Mouse (Mus musculus) CH12.LX (cell line): ENCODE data around the gene Bicd2. TPM values are rescaled to one million over a fixed set of nuclear protein-coding genes. Genes with fewer than 3 reads are reported as not detected.

Experiments
- DNase-seq: peaks from one replicate; pipeline ENCODE4 v3.0.0-alpha.2; 2013; ENCODE audit errors: extremely low read depth
- H3K27ac ChIP-seq: 2 replicates; pipeline ENCODE4 v1.5.1; 2012; ENCODE audit warnings: low read depth, mild to moderate bottlenecking, control low read depth, moderate library complexity; ENCODE audit not compliant: insufficient read depth
- H3K27me3 ChIP-seq: replicated peaks from 2 replicates; pipeline ENCODE3; 2012; ENCODE audit warnings: inconsistent platforms
- H3K36me3 ChIP-seq, 2 experiments: replicated peaks in 1 of 2; 2 replicates each; pipeline versions ENCODE3 to v1.6.1; 2012; ENCODE audit warnings: inconsistent platforms in 1 of 2, low read length in 1 of 2, mild to moderate bottlenecking in 1 of 2, mixed read lengths in 1 of 2, moderate library complexity in 1 of 2; ENCODE audit not compliant: control insufficient read depth in 1 of 2, insufficient read depth in 1 of 2
- H3K4me1 ChIP-seq, 2 experiments: 2 replicates each; pipeline ENCODE4 v1.6.1; 2012; ENCODE audit warnings: inconsistent platforms in 1 of 2, moderate library complexity in 1 of 2; ENCODE audit not compliant: insufficient read depth in 2 of 2, control insufficient read depth in 1 of 2
- H3K4me2 ChIP-seq: 2 replicates; pipeline ENCODE4 v1.6.1; 2012; ENCODE audit warnings: low read depth, mild to moderate bottlenecking, control low read depth; ENCODE audit not compliant: poor library complexity, insufficient read depth, severe bottlenecking
- H3K4me3 ChIP-seq, 3 experiments: fragments of 150-350 bp in 1 of 3; sonication (generic) in 1 of 3; replicated peaks in 1 of 3; 2 replicates each; pipeline versions ENCODE3 to v1.5.1; 2011 to 2012; ENCODE audit warnings: low read depth in 2 of 3, low read length in 2 of 3, mild to moderate bottlenecking in 2 of 3, moderate library complexity in 2 of 3, control low read depth in 1 of 3, improper control_type of control experiment in 1 of 3, inconsistent platforms in 1 of 3, mixed read lengths in 1 of 3; ENCODE audit not compliant: poor library complexity in 1 of 3
- H3K79me2 ChIP-seq: replicated peaks from 2 replicates; pipeline ENCODE4 v1.6.1; 2012; ENCODE audit warnings: mild to moderate bottlenecking, moderate library complexity; ENCODE audit not compliant: control insufficient read depth, poor library complexity, insufficient read depth, severe bottlenecking; ENCODE audit errors: extremely low read depth
- H3K9ac ChIP-seq: 2 replicates; pipeline ENCODE4 v1.6.1; 2012; ENCODE audit warnings: low read depth, mild to moderate bottlenecking, control low read depth, moderate library complexity; ENCODE audit not compliant: insufficient read depth
- H3K9me3 ChIP-seq: replicated peaks from 2 replicates; pipeline ENCODE3; 2012; ENCODE audit warnings: low read length, inconsistent platforms, mixed read lengths
- BHLHE40 ChIP-seq: IDR thresholded peaks from 2 replicates; pipeline ENCODE4 v1.6.1; 2011; ENCODE audit warnings: mild to moderate bottlenecking, low read depth, low read length, improper control_type of control experiment
- CHD2 ChIP-seq: IDR thresholded peaks from 2 replicates; pipeline ENCODE4 v1.6.1; 2011; ENCODE audit warnings: low read length, improper control_type of control experiment
- CTCF ChIP-seq, 2 experiments: IDR thresholded peaks in 1 of 2; conservative IDR thresholded peaks in 1 of 2; 2 replicates each; pipeline ENCODE4 v1.5.1; 2011 to 2012; ENCODE audit warnings: low read depth in 2 of 2, low read length in 2 of 2, improper control_type of control experiment in 1 of 2, inconsistent platforms in 1 of 2, mild to moderate bottlenecking in 1 of 2, moderate library complexity in 1 of 2
- E2F4 ChIP-seq: IDR thresholded peaks from 2 replicates; pipeline ENCODE4 v1.6.1; 2011; ENCODE audit warnings: low read depth, low read length, improper control_type of control experiment; ENCODE audit not compliant: insufficient replicate concordance
- KAT2A ChIP-seq: IDR thresholded peaks from 2 replicates; pipeline ENCODE4 v1.6.1; 2012; ENCODE audit warnings: low read length, improper control_type of control experiment, inconsistent platforms; ENCODE audit not compliant: insufficient replicate concordance
- MAFK ChIP-seq: IDR thresholded peaks from 2 replicates; pipeline ENCODE4 v1.6.1; 2011; ENCODE audit warnings: low read length, improper control_type of control experiment; ENCODE audit not compliant: insufficient replicate concordance
- MAX ChIP-seq: IDR thresholded peaks from 2 replicates; pipeline ENCODE4 v1.6.1; 2011; ENCODE audit warnings: low read length, improper control_type of control experiment
- MAZ ChIP-seq: IDR thresholded peaks from 2 replicates; pipeline ENCODE4 v1.6.1; 2012; ENCODE audit warnings: low read depth, mild to moderate bottlenecking, inconsistent platforms, low read length, improper control_type of control experiment, moderate library complexity
- MEF2A ChIP-seq: IDR thresholded peaks from 2 replicates; pipeline ENCODE4 v1.6.1; 2014; ENCODE audit warnings: low read depth, mild to moderate bottlenecking, inconsistent platforms, low read length, improper control_type of control experiment, borderline replicate concordance
- MXI1 ChIP-seq: IDR thresholded peaks from 2 replicates; pipeline ENCODE4 v1.6.1; 2011; ENCODE audit warnings: mild to moderate bottlenecking, low read depth, low read length, improper control_type of control experiment
- MYC ChIP-seq: IDR thresholded peaks from 2 replicates; pipeline ENCODE4 v1.6.1; 2011; ENCODE audit warnings: low read depth, mild to moderate bottlenecking, improper control_type of control experiment, low read length
- NELFE ChIP-seq: IDR thresholded peaks from 2 replicates; pipeline ENCODE4 v1.6.1; 2011; ENCODE audit warnings: low read depth, low read length, improper control_type of control experiment
- POLR2A ChIP-seq: IDR thresholded peaks from 2 replicates; pipeline ENCODE4 v1.6.1; 2011; ENCODE audit warnings: low read depth, mild to moderate bottlenecking, improper control_type of control experiment, low read length
- POLR2AphosphoS2 ChIP-seq: IDR thresholded peaks from 2 replicates; pipeline ENCODE4 v1.6.1; 2011; ENCODE audit warnings: low read depth, low read length, improper control_type of control experiment
- RAD21 ChIP-seq: IDR thresholded peaks from 2 replicates; pipeline ENCODE4 v1.6.1; 2011; ENCODE audit warnings: low read depth, mild to moderate bottlenecking, low read length, improper control_type of control experiment, moderate library complexity
- RCOR1 ChIP-seq: conservative IDR thresholded peaks from 2 replicates; pipeline ENCODE4 v1.6.1; 2012; ENCODE audit warnings: low read depth, mild to moderate bottlenecking, inconsistent platforms, low read length, improper control_type of control experiment
- SMC3 ChIP-seq: IDR thresholded peaks from 2 replicates; pipeline ENCODE4 v1.6.1; 2011; ENCODE audit warnings: low read depth, low read length, improper control_type of control experiment
- TBP ChIP-seq: conservative IDR thresholded peaks from 2 replicates; pipeline ENCODE4 v1.6.1; 2011; ENCODE audit warnings: low read depth, low read length, improper control_type of control experiment
- USF1 ChIP-seq: IDR thresholded peaks from 2 replicates; pipeline ENCODE4 v1.6.1; 2014; ENCODE audit warnings: low read depth, mild to moderate bottlenecking, inconsistent platforms, low read length, improper control_type of control experiment
- USF2 ChIP-seq: conservative IDR thresholded peaks from 2 replicates; pipeline ENCODE4 v1.6.1; 2011; ENCODE audit warnings: low read depth, low read length, improper control_type of control experiment
- ZC3H11A ChIP-seq: IDR thresholded peaks from 2 replicates; pipeline ENCODE4 v1.6.1; 2012; ENCODE audit warnings: low read depth, mild to moderate bottlenecking, inconsistent platforms, low read length, improper control_type of control experiment
- ZKSCAN1 ChIP-seq: IDR thresholded peaks from 2 replicates; pipeline ENCODE4 v1.6.1; 2012; ENCODE audit warnings: low read depth, inconsistent platforms, low read length, improper control_type of control experiment, borderline replicate concordance
- ZMIZ1 ChIP-seq: IDR thresholded peaks from 2 replicates; pipeline ENCODE4 v1.6.1; 2012; ENCODE audit warnings: low read depth, mild to moderate bottlenecking, inconsistent platforms, low read length, improper control_type of control experiment
- dilution Hi-C: fragments of 300-500 bp; cut with MboI; formaldehyde crosslinking; loops from 2 replicates; pipeline ENCODE4 v1.14.3; 2020; ENCODE audit warnings: low sequenced_read_pairs; ENCODE audit not compliant: extremely low pct_unique_long_range_greater_than_20kb, extremely low pct_ligation_motif_present
- in situ Hi-C: fragments of 300-500 bp; cut with MboI; formaldehyde crosslinking; loops from 3 replicates; pipeline ENCODE4 v1.14.3; 2019; ENCODE audit warnings: low sequenced_read_pairs, low pct_ligation_motif_present, low pct_unique_long_range_greater_than_20kb, mixed read lengths
- polyA plus RNA-seq: library from polyadenylated mRNA; unstranded; fragments of >175 nt; gene quantifications from 2 replicates; pipeline ENCODE4 v1.2.1, GENCODE M21; 2012; ENCODE audit warnings: low read depth; ENCODE audit not compliant: insufficient read length
- total RNA-seq, 2 experiments: library from RNA; depleted of rRNA; stranded (reverse); fragments of 300-350 nt in 1 of 2; fragments of >200 nt in 1 of 2; gene quantifications; 2 replicates each; pipeline ENCODE4 v1.2.3; 2012 to 2014

Gene Bicd2
- total and polyA plus RNA-seq, 3 experiments: 16.9 to 26.5 (median 21.0) TPM

DNA sequence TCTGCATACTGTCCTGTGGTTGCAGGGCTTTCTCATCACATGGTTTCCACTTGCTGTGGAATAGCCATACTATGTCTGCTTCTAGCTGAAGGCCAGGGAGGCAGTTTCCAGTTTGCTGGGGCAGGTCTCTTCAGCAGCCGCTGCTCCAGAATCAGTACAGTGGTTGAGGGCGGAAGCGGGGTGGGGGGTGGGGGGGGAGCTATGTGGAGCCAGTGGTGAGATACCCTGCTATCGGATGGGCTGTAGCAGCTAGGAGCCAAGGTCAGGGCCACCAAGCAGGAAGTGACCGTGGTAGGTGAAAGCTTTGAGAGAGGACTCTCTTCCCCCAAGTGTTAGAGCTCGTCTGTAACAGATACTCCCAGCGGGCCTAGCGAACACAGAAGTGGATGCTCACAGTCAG lies 56.8 kb downstream of the Bicd2 start:
- H3K27ac ChIP-seq: no peak overlapping the region
- no peak for DNase-seq
- no peaks in the 10 kb centered on the region for H3K9me3 ChIP-seq
- in situ Hi-C loops (no loop called here), dilution Hi-C loops (no loop called here)
- H3K79me2 ChIP-seq: no peaks in the 10 kb centered on the region
- TF ChIP-seq MEF2A (no peak), KAT2A (no peak), ZKSCAN1 (no peak), MAX (no peak), ZMIZ1 (no peak), RCOR1 (no peak), USF1 (no peak), MXI1 (no peak), NELFE (no peak), MAZ (no peak), BHLHE40 (no peak), RAD21 (no peak), POLR2A (no peak), E2F4 (no peak), CHD2 (no peak), MAFK (no peak), USF2 (no peak), MYC (no peak), TBP (no peak), ZC3H11A (no peak)
- no peaks in the 10 kb centered on the region for H3K36me3 ChIP-seq
- no peak overlapping the region for H3K9ac ChIP-seq
- no peaks in the 10 kb centered on the region for H3K27me3 ChIP-seq
- H3K4me3 ChIP-seq: no peak overlapping the region
- H3K4me2 ChIP-seq: no peak overlapping the region
- peaks cover 5 to 12% of the 10 kb centered on the region in 2 experiments; a peak in 3 of 4 replicates for H3K4me1 ChIP-seq

DNA sequence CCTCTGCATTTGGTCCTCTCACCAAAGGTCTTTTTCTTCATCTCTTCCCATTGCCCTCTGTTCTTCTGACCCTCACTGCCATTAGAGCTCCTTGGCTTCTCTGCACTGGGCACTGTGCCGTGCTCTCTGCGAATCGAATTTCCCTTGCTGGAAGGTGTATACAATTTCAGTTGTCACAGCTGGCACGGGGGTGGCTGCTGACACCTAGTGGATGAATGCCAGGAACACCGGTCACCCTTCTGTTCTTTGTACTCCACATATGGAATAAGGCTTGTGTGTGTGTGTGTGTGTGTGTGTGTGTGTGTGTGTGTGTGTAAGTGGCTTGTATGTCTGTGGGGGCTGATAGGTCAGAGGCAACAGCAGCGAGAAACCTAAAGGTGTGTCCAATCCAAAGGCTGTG lies 58.8 kb downstream of the Bicd2 start:
- peak; percentile 42; the same call in 1 of the 2 replicates for TF ChIP-seq SMC3
- no peak for TF ChIP-seq POLR2AphosphoS2
- TF ChIP-seq RAD21: peak; percentile 59
- TF ChIP-seq CTCF (conservative IDR thresholded peaks at IDR 0.05 in 1 of 2, IDR thresholded peaks at IDR 0.05 in 1 of 2; ENCODE audit: low read depth in 2 of 2, low read length in 2 of 2): peak in 1 of 2 experiments; percentile 64; a peak in 2 of 4 replicates
- TF ChIP-seq MYC: no peak
- no peak overlapping the region for H3K9ac ChIP-seq
- DNase-seq: peak; percentile 34
- no peak overlapping the region for H3K4me3 ChIP-seq
- H3K4me2 ChIP-seq: no peak overlapping the region
- H3K9me3 ChIP-seq: no peaks in the 10 kb centered on the region
- H3K27me3 ChIP-seq: no peaks in the 10 kb centered on the region
- no peaks in the 10 kb centered on the region for H3K79me2 ChIP-seq
- H3K36me3 ChIP-seq: no peaks in the 10 kb centered on the region
- no peak overlapping the region for H3K27ac ChIP-seq
- dilution Hi-C loops (no loop called here), in situ Hi-C loops (no loop called here)
- H3K4me1 ChIP-seq: peaks cover 1 to 7% of the 10 kb centered on the region in 2 experiments; a peak in 3 of 4 replicates
